Mouse (Mus musculus): Measurements from ENCODE around the gene Farp2. TPM values are rescaled to one million over a fixed set of nuclear protein-coding genes. Genes with fewer than 3 reads are reported as not detected.
A peak's percentile ranks its signal among the peaks of the same experiment; 100 is the strongest.
"Not testable (repeated sequence)": the region's sequence is repeated elsewhere in the genome, so short reads cannot be mapped to it uniquely, and the experiment has no call there.

Farp2 gene
- total RNA-seq (2021) = 10 to 100 TPM; 16.0 to 19.2 TPM
- long read RNA-seq, experiment 1, transcript Farp2-201 (27 exons, 3,937 nt) = major isoform, 12 of 14 reads
- long read RNA-seq, experiment 1, partial matches to known transcripts = 2 of 14 reads
- long read RNA-seq, experiment 1, other reads (novel, unspliced or antisense) = 0 of 14 reads
- long read RNA-seq, experiment 2, transcript Farp2-201 (27 exons, 3,937 nt) = major isoform, 6 of 7 reads
- long read RNA-seq, experiment 2, partial matches to known transcripts = 0 of 7 reads
- long read RNA-seq, experiment 2, other reads (novel, unspliced or antisense) = 1 of 7 reads

DNA sequence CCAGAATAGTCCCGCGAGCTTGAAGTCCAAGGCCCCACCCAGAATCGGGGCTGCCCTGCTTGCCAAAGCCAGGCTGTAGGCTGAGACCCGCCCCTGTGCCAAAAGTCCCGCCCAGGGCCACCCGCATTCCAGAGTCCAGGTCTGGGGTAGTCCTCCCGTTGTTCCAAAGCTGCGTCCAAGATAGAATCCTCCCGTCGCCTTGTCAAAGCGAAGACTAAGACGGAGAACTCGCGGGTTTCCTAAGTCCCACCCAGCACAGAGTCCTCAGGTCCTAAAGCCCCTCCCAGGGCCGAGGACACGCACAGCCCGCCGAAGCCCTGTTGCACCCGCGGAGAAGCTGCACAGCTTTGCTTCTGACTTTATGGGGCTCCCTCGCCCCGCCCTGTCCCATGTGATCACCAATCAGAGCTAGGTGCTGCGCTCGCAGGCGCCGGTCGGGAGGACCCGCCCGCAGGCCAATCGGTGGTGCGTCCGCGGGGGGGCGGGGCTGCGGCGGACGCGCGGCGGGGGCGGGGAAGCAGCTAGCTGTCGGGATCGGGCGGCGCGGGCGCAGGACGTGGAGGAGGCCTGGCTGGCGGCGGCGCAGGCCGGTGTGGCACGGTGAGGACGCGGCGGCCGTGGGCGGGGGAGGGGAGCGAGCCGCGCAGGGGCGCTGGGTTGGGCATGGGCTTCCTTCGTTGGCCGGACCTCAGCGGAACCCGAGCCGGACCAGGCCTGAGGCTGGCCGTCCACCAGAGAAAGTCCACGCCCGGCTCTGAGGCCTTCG is at the start of gene Farp2:
TSS of gene Farp2 (plus strand) at position 495 of the 766 bp plus-strand sequence.
- DNase-seq (ENCODE audit: low spot score in 2 of 2) = peak; percentile 90 to 95

DNA sequence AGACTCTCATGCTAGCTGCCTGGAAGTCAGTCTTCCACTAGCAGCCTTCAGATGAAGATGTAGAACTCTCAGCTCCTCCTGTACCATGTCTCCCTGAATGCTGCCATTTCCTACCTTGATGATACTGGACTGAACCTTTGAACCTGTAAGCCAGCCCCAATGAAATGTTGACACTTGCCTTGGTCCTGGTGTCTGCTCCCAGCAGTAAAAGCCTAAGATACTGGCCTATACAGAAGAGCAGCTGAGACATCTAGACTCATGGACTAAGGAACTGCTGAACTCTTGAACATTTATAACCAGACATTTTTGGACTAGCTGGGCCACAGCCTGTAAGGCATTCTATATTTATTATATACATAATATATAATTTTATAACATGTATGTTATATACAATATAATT is 46.8 kb upstream of the Farp2 start:
- no peak for DNase-seq (ENCODE audit: low spot score in 2 of 2)

DNA sequence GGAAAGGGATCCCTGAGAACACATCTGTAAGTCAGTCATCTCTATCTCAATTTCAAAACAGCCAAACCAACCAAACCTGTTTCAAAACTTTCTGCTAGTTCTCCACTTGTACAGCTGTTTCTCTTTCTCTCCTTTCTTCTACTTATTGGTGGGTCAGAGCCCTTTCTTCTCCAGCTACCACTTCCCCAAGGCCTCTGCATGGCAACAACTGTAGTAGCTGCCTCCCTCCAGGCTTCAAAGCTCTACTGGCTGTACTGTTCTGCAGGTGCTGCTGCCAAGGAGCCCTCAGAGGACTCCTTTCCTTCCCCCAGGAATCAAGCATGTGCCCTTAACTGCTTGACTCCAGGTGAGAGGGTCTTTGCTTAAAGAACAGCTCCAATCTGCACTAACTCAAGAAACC is 46.1 kb upstream of the Farp2 start:
- no peak for DNase-seq (ENCODE audit: low spot score in 2 of 2)

DNA sequence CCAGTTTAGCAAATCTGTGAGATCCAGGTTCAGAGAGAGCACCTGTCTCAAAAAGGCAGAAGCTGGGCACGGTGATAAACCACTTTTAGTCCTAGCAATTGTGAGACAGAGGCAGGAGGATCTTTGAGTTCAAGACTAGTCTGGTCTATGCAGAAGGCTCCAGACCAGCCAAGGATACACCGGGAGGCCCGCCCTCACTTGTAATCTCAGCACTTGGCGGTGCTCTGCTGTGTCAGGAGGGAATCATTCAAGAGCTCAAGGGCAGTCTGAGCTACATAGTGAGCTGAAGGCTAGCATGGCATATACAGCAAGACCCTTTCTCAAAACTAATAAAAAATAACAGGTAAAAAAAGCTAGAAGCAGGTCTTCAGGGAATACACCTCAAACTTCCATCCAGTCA is 43.3 kb upstream of the Farp2 start:
- no peak for DNase-seq (ENCODE audit: low spot score in 2 of 2)

DNA sequence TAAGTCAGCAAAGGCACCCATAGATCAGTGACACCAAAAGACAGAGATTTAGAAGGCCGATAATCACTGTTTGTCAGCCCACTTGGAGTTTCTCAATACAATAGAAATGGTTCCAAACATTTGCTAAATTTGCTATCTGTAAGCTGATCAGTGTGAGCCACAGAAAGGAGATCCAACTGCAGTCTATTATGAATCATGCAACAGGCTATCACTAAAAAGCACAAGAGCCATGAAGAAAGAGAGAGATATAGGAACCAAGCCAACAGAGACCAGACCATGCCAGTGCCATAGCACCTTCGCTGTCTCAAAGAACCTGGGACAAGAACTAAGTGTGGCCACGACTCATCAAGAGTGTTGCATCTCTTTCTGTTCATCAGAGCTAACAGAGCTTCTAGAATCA is 36.2 kb upstream of the Farp2 start:
- no peak for DNase-seq (ENCODE audit: low spot score in 2 of 2)

DNA sequence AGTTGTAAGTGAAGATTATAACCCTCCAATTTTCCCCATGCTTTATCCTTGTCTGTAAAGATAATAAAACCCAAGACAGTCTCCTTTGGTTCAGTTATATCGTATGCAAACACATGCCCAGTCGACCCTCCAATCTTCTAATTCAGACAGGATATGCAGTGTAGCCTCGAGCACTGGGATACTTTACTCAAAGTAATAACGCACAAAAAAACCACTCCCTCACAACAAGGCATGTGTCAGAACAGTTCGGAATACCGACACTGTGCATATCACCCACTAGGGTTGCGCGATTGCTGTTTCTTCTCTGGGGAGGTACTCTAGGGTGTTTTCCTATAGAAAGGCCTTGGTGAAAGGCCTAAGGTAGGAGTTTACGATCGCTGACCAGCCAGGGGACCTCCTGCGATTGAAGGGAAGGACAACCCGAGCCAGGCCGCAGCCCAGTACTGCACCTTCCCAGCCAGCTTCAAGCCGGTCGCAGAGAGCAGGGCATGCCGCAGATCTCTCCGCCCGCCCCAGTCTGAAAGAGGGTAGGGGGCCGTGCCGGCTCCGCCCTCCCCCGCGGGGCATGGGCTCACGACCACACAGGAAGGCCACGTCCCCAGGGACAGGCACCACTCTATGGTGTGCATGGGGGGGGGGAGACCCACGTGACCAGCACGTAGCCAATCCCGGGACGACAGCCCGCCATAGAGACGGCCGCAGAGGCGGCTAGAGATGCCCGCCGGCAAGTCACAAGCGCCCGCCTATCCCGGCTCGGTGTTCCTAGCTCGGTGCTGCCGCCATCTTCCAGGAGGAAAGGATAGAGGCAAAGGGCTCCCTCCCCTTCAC is 33.9 kb upstream of the Farp2 start:
- peak; percentile 97 to 99 for DNase-seq (ENCODE audit: low spot score in 2 of 2)

DNA sequence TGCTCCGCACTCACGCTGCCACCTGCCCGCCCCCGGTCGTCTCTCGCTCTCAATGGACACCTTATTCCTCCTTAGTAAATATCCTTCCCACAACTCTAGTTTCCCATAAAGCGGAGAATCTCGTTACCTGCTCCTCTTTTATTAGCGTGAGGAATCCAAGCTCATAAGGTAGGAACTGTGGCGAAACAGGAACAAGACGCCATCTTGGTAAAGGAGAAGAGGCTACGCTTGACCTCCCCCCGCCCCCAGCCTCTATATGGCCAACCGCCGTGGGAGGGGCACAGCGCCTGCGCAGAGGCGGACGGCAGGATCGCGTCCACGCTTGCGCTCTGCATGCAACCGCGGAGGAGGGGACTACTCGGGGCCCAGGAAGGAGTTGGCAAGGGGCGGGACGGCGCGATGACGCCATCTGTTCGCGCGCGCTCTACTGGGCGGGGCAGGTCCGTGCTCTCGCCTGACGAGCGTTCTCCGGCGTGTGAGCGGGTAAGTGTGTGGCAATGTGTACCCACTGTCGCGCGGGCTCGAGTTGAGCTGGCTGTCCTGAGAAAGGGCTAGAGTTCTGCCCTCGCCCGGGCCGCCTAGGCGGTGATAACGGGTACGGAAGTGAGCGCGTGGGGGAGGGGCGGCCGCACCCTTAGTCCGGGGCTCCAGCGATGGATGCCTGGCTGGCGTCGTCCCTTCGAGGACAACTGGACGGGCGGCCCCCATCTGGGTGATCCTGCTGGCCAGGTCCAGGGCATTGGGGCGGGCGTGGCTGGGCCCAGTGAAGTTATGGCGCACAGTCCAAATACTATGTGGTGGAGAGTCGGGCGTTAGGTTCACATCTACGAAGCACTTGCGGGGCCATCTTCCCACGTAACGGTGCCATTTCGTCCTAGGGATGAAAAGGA is 33.0 kb upstream of the Farp2 start, which contains the start of gene Hdlbp:
TSS of gene Hdlbp (minus strand) at position 230 of the 890 bp plus-strand sequence.
- DNase-seq (ENCODE audit: low spot score in 2 of 2) = peak; percentile 96 to 99

DNA sequence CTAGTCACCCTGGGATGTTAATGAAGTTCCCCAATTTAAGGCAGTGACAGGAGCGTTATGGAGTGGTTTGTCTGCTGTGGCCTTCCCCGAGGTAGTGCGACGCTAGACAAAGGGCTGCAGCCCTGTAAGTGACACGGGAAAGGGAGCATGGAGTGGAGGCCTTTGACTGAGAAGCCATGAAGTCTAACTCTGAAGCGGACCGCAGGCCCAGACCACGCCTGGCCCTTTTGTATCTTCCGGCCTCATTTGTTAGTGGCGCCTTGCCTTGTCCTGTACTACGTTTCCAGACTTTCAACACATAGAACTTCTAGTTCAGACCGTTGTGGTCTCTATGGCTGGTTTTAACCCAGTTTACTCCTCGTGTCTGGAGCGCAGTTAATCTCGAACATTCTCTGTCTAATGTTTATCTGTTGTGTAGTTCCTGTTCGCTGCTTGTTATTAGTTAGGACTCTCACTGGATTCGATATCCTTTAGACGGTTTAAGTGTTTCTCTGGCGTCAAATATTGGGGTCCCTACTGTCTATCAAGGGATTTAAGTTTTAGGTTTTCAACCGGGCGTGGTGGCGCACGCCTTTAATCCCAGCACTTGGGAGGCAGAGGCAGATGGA is 32.3 kb upstream of the Farp2 start:
- peak in 1 of 2 experiments; percentile 30 for DNase-seq (ENCODE audit: low spot score in 2 of 2)

DNA sequence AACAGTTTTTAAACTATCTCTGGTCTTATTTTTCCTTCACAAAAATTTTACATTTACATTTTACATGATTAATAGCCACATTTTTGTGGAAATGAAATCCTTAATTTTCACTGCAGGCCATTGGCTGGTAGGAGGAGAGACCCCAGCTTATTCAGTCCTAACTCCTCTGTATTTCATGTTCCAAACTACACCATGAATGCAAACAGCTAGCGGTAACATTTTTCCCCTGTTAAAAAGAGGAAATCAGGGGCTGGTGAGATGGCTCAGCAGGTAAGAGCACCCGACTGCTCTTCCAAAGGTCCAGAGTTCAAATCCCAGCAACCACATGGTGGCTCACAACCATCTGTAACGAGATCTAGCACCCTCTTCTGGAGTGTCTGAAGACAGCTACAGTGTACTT is 25.6 kb upstream of the Farp2 start:
- DNase-seq (ENCODE audit: low spot score in 2 of 2) = not testable (repeated sequence)

DNA sequence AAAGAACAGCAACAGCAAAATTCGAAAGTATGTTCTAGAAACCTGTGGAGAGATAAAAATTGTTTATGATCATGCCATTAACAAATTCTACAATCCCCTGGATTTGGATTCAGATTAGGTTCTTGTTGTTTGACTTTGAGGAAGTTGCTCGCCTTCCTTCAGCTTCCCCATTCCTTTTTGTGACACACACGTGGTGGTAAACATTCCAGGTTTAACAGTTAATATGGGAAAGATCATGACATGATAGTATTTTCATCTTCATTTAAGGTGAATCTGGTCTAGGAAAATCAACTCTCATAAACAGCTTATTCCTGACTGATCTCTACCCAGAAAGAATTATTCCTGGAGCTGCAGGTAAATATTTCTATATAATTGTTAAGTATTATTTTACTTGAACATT is 16.6 kb upstream of the Farp2 start:
- no peak for DNase-seq (ENCODE audit: low spot score in 2 of 2)

DNA sequence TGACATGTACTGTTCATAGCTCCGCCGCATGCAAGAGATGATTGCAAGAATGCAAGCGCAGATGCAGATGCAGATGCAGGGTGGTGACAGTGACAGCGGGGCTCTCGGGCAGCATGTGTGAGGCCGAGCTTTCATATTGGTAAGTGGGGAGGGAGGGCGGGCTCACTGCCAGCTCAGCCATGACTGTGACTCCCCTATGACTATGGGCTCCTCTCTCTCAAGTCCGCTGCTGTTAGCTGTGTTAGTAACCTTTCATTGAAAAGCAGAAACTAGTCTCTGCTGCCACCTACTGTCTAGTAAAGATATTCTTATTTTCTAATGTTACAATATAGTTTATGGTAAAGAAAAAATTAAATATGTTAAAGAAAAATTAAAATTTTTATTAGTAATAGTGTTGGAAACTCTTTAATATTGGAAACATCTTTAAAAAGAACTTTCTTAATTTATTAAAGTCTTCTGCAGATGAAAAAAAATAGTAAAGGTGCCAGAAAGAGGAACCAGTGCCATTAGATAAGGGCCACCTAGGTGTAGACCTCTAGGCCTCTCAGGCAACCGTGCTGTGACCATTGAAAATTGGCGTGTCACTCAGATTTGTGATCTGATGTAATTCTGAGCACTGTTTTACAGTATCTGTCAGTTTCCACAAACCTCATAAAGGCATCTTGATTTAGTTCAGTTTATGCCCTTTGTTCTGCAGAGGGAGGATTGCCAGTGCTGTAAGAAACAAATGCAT is 4.8 kb upstream of the Farp2 start:
- DNase-seq (ENCODE audit: low spot score in 2 of 2) = no peak

DNA sequence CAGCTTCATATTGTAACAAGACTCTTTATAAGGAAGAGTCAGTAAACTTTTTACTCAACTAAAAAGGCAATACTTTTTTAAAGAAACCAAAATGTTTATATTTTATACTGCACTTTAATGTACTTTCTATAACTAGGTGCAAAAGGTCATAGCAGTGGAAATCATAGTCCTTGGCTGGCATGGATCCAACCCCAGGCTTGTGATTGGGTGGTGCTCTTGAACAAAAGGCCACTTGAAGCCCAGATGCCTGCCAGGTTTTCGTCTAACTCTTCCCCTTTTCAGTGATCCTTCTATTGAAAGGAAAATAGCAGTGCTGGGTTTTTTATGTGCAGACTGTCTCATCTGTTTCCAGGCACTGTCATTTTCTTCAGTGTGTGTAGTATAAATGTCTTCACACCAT is 3.3 kb upstream of the Farp2 start:
- not testable (repeated sequence) for DNase-seq (ENCODE audit: low spot score in 2 of 2)

DNA sequence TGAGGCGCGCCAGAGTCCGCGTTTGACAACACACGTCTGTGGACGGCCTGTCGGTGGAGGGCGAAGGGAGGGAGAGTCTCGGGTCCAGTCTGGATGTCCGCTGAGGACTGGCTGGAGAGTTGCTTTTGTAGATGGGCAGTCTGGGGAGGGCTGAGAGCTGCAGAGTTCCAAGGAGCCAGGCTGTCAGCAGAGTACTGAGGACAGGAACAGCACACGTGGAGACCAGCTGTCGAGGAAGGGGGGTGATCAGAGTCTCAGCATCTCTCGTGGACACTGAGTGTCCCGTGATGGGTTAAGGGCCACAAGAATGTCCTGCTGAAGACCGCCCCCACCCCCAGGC is 442 bp downstream of the Farp2 start:
- DNase-seq (ENCODE audit: low spot score in 2 of 2) = no peak

DNA sequence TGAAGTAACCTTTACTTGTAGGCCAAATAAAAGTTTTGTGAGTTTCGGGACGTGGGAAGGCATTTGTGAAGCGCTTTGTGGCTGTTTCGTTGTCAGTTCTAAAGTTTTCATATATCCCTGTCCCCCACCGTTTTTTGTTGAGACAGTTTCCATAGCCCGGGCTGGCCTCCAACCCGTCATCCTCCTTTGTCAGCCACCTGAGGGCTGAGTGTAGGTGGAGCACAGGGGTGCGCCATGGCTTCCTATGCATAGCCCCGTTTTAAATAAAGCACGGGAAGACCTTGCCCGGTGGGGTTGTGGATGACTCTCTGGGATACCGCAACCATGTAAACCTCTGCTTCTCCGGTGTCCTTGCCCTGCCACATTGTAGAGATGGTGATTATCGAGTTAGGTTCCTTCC is 1.3 kb downstream of the Farp2 start:
- DNase-seq (ENCODE audit: low spot score in 2 of 2) = no peak

DNA sequence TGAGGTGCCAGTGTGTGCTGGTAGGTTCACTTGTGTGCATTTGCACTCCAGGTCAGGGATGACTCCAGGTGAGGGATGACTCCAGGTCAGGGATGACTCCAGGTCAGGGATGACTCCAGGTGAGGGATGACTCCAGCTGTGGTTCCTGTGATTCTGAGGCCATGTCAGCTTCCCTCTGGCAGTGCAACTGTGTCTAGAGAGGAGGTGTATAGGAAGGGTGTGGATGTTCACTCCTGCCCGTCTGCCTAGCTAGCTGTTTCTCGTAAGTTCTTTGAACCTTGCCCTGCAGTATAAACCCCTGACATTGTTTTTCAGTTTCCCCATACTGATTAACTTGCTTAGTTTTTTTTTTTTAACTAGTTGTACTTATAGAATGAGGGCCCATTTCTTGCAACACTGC is 9.6 kb downstream of the Farp2 start:
- DNase-seq (ENCODE audit: low spot score in 2 of 2) = no peak

DNA sequence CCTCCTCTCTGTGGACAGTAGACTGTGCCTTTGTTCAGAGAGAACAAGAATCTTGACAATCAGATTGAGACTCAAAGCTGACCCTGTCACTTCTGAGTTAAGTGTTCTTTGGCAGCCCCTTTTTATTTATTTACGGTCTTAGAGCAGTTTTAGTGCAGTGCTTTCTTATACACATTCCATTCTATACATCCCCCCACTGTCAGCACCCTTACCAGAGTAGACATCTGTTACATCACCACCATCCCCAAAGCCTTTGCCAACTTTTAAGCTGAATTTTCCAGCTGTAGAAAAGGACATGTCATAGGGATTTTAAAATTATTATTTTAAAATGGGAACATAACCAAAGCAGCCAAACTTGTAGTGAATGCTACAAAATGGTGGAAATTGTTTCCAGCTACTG is 10.4 kb downstream of the Farp2 start:
- no peak for DNase-seq (ENCODE audit: low spot score in 2 of 2)

DNA sequence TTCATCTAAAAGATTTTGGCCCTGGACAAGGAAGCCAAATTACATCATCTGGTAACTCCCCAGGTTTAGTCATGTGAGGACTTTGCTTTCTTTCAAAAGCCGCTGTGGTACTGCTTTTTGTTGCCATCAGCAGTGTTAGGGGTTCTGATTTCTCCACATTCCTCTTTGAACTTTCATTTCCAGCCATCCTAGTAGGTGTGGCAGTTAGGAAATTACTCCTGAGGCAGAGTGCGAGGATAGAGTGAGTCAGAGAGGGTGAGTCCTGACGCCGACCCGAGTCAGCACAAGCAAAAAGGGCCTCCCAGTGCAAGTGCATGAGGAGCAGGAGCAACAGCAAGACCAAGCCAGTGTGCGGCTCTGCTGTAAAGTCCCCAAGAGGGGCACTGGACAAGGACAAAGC is 17.9 kb downstream of the Farp2 start:
- no peak for DNase-seq (ENCODE audit: low spot score in 2 of 2)

DNA sequence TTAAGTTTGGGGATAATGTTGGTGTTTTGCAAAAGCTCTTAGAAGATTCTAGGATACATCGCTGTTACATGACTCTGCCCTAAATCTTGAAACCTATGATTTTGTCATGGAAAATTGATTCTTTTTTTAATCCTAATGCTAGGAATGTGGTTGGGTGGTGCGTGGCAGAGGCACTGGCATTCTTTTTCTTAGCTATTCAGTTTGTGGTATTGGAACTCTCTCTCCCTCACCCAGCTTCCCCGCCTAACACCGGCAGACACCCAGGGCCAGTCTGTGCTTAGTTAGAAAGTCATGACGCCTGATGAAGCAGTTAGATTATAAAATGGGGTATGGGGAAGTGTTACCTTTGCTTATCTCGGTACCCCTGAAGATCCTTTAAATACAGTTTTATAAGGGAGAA is 25.3 kb downstream of the Farp2 start:
- DNase-seq (ENCODE audit: low spot score in 2 of 2) = no peak

DNA sequence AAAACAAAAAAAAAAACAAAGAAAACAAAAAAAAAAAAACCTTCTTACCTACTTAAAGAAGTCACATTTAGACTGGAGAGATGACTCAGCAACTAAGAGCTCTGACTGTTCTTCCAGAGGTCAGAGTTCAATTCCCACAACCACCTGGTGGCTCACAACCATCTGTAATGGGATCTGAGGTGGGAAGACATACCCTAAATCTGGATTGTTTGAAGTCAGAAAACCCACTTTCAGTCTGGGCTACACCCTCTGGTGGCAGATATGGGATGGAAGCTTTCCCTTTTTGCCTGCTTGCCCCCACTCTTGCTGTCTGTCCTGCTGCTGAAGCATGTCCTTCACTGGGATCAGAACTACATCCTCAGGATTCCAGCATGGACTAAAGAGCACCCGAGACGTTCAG is 31.3 kb downstream of the Farp2 start:
- no peak for DNase-seq (ENCODE audit: low spot score in 2 of 2)

DNA sequence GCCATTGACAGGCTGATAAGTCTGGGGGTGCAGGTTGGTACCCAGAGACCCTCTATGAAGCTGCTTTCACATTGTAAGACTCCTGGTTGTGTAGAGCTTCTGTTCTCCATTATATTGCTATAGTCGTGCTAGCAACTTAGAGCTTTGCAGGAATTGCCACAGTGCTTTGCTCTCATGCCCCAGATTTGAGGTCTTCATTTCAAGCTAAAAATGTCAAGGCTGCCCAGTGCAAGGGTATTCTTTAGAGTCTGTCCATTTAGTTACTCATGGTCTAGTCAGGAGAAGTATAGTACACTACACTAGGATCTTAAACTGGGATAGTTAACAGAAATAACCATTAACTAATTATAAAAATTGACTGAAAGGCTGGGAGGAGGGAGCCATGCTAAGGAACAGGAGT is 35.4 kb downstream of the Farp2 start:
- no peak for DNase-seq (ENCODE audit: low spot score in 2 of 2)

Measured in gastrocnemius, postnatal 4 days (tissue).